Mouse (Mus musculus) heart, adult 2 months (tissue): Measurements from ENCODE around the gene Usb1. TPM values are rescaled to one million over a fixed set of nuclear protein-coding genes. Genes with fewer than 3 reads are reported as not detected.

Experiments used
- DNase-seq, 2 experiments: peaks; one replicate each; pipeline ENCODE4 v3.0.0; 2021
- H3K27ac ChIP-seq: fragments of 200-600 bp; 2 replicates; pipeline ENCODE4 v1.8.1; 2022
- H3K27me3 ChIP-seq: fragments of 200-500 bp; 2 replicates; pipeline ENCODE4 v1.6.1; 2012; ENCODE audit warnings: mild to moderate bottlenecking, low read length, inconsistent platforms, mixed read lengths; ENCODE audit not compliant: control insufficient read depth, insufficient read depth
- H3K36me3 ChIP-seq: fragments of 200-500 bp; 2 replicates; pipeline ENCODE4 v1.6.1; 2012; ENCODE audit warnings: low read length, inconsistent platforms; ENCODE audit not compliant: control insufficient read depth, insufficient read depth
- H3K4me1 ChIP-seq: fragments of 200-500 bp; 2 replicates; pipeline ENCODE4 v1.6.1; 2011; ENCODE audit warnings: low read length; ENCODE audit not compliant: control insufficient read depth, insufficient read depth
- H3K4me3 ChIP-seq: fragments of 200-600 bp; 2 replicates; pipeline ENCODE4 v1.8.1; 2022
- H3K79me2 ChIP-seq: fragments of 200-500 bp; replicated peaks from 2 replicates; pipeline ENCODE4 v1.6.1; 2012; ENCODE audit warnings: mild to moderate bottlenecking, inconsistent platforms, low read length, moderate library complexity, mixed read lengths; ENCODE audit not compliant: control insufficient read depth, insufficient read depth
- H3K9ac ChIP-seq: fragments of 200-500 bp; 2 replicates; pipeline ENCODE4 v1.6.1; 2012; ENCODE audit warnings: low read depth, mild to moderate bottlenecking, control low read depth, inconsistent platforms, low read length, mixed read lengths
- CTCF ChIP-seq: fragments of 200-600 bp; IDR thresholded peaks from 2 replicates; pipeline ENCODE4 v1.8.1; 2022; ENCODE audit warnings: antibody characterized with exemption, mild to moderate bottlenecking, moderate library complexity
- EP300 ChIP-seq: fragments of 200-500 bp; IDR thresholded peaks from 2 replicates; pipeline ENCODE4 v1.6.1; 2011; ENCODE audit warnings: low read depth, low read length, control low read depth; ENCODE audit not compliant: insufficient read depth
- POLR2A ChIP-seq: fragments of 200-500 bp; IDR thresholded peaks from 2 replicates; pipeline ENCODE4 v1.6.1; 2011; ENCODE audit warnings: mild to moderate bottlenecking, low read depth, low read length, control low read depth; ENCODE audit not compliant: insufficient read depth
- WGBS: fragments of 180-500 bp; shearing (Covaris S2); methylation state at CpG from one replicate; pipeline ENCODE4 v1.1.7; 2018; 5-methylcytosine and 5-hydroxymethylcytosine counted together
- intact Hi-C: fragments of 180-260 bp; cut with DNase I; formaldehyde crosslinking; loops from one replicate; pipeline ENCODE4 v1.15.1; 2025
- long read RNA-seq: library from polyadenylated mRNA; stranded (forward); transcript quantifications from one replicate; pipeline ENCODE4 v2.0.0, GENCODE M21; 2021
- polyA plus RNA-seq: library from polyadenylated mRNA; depleted of rRNA; stranded (reverse); fragments of >200 nt; gene quantifications from 2 replicates; pipeline ENCODE4 v1.2.3, GENCODE M21; 2012; rRNA removed
- total RNA-seq, 2 experiments: library from RNA; stranded (reverse); gene quantifications; 2 replicates each; pipeline ENCODE4 v1.2.3; 2021

Gene Usb1
- total RNA-seq (10 to 100 TPM; 12.2 to 15.2 TPM), polyA plus RNA-seq (23.9 and 31.1 TPM in 2 replicates)
- long read RNA-seq, transcript Usb1-201 (7 exons, 1,758 nt), result major isoform, 11 of 15 reads
- long read RNA-seq, partial matches to known transcripts, result 0 of 15 reads
- long read RNA-seq, other reads (novel, unspliced or antisense), result 4 of 15 reads

GRCm38 (mm10) chr8:95331720-95332436 is at the start of gene Usb1, which contains the start of gene Zfp319:
Usb1 (plus strand) TSS chr8:95332284.
Zfp319 (minus strand) TSS chr8:95331950.
- peak within 1 kb of the TSS; percentile 95 for H3K4me3 ChIP-seq
- H3K79me2 ChIP-seq, result peaks cover 11% of the 10 kb centered on the region
- H3K27ac ChIP-seq, result peak within 1 kb of the TSS; percentile 97
- intact Hi-C loops, result loop anchor here (1.0 kb wide), 1 partner anchor 77 kb away; no protein-coding TSS in a partner anchor
- WGBS, result under 1% methylated on average over 78 of the region's 80 CpGs
- peak; percentile 94 for TF ChIP-seq POLR2A
- peak; percentile 82 for TF ChIP-seq CTCF
- no peak for TF ChIP-seq EP300
- peaks cover 4% of the 10 kb centered on the region; the same call in 1 of the 2 replicates for H3K36me3 ChIP-seq
- peak; percentile 97 to 98 for DNase-seq
- H3K27me3 ChIP-seq, result no peaks in the 10 kb centered on the region
- H3K4me1 ChIP-seq, result peaks cover 5% of the 10 kb centered on the region
- H3K9ac ChIP-seq, result peak within 1 kb of the TSS; percentile 98

GRCm38 (mm10) chr8:95289066-95289650 is 42.9 kb upstream of the Usb1 start:
- TF ChIP-seq CTCF (no peak), EP300 (no peak)
- Histone ChIP-seq H3K27me3 (no peaks in the 10 kb centered on the region), H3K9ac (no peak overlapping the region), H3K4me3 (no peak overlapping the region), H3K27ac (no peak overlapping the region), H3K79me2 (no peaks in the 10 kb centered on the region), H3K36me3 (no peaks in the 10 kb centered on the region), H3K4me1 (no peaks in the 10 kb centered on the region)
- DNase-seq, result no peak
- 48% methylated on average over 6 of the region's 6 CpGs for whole genome bisulfite sequencing
- intact Hi-C loops, result no loop called here

GRCm38 (mm10) chr8:95293172-95293571 is 38.9 kb upstream of the Usb1 start:
- Histone ChIP-seq H3K4me1 (no peaks in the 10 kb centered on the region), H3K9ac (peak overlapping the region; percentile 83), H3K36me3 (no peaks in the 10 kb centered on the region), H3K4me3 (peak overlapping the region; percentile 46), H3K27ac (peak overlapping the region; percentile 95), H3K27me3 (no peaks in the 10 kb centered on the region), H3K79me2 (no peaks in the 10 kb centered on the region)
- DNase-seq, result peak; percentile 91 to 92
- 28% methylated on average over 11 of the region's 11 CpGs for WGBS
- TF ChIP-seq CTCF (no peak), EP300 (peak; percentile 75; the same call in 1 of the 2 replicates), POLR2A (peak; percentile 98)
- intact Hi-C loops, result no loop called here

GRCm38 (mm10) chr8:95293891-95294290 is 38.2 kb upstream of the Usb1 start:
- WGBS, result 23% methylated on average over 7 of the region's 7 CpGs
- no peaks in the 10 kb centered on the region for H3K27me3 ChIP-seq
- H3K36me3 ChIP-seq, result no peaks in the 10 kb centered on the region
- H3K4me1 ChIP-seq, result no peaks in the 10 kb centered on the region
- no peaks in the 10 kb centered on the region for H3K79me2 ChIP-seq
- intact Hi-C loops, result loop anchor here (2.0 kb wide), 1 partner anchor 39 kb away; no protein-coding TSS in a partner anchor
- peak overlapping the region; percentile 83 for H3K9ac ChIP-seq
- peak; percentile 68 to 69 for DNase-seq
- H3K4me3 ChIP-seq, result peak overlapping the region; percentile 46
- TF ChIP-seq POLR2A (peak; percentile 93), EP300 (no peak), CTCF (no peak)
- peak overlapping the region; percentile 95 for H3K27ac ChIP-seq

- Histone ChIP-seq H3K27ac (no peak overlapping the region), H3K4me3 (no peak overlapping the region), H3K79me2 (no peaks in the 10 kb centered on the region), H3K9ac (no peak overlapping the region), H3K36me3 (no peaks in the 10 kb centered on the region), H3K4me1 (no peaks in the 10 kb centered on the region), H3K27me3 (no peaks in the 10 kb centered on the region)
- TF ChIP-seq EP300 (no peak), CTCF (peak; percentile 93), POLR2A (no peak)
- peak; percentile 24 to 35 for DNase-seq
- WGBS, result 19% methylated on average over 5 of the region's 5 CpGs
- intact Hi-C loops, result loop anchor here (1.0 to 10.0 kb wide), 2 partner anchors 48 to 348 kb away; no protein-coding TSS in a partner anchor
These were observed 29.7 kb upstream of the Usb1 start for GRCm38 (mm10) chr8:95302410-95302809.

GRCm38 (mm10) chr8:95305526-95305925 is 26.6 kb upstream of the Usb1 start:
- intact Hi-C loops, result loop anchor here (10.0 kb wide), 1 partner anchor 351 kb away; no protein-coding TSS in a partner anchor
- TF ChIP-seq POLR2A, result no peak
- TF ChIP-seq CTCF, result no peak
- no peak for TF ChIP-seq EP300
- Histone ChIP-seq H3K27ac (no peak overlapping the region), H3K36me3 (no peaks in the 10 kb centered on the region), H3K79me2 (no peaks in the 10 kb centered on the region), H3K27me3 (no peaks in the 10 kb centered on the region), H3K9ac (no peak overlapping the region), H3K4me3 (no peak overlapping the region), H3K4me1 (no peaks in the 10 kb centered on the region)
- no peak for DNase-seq
- WGBS, result 66% methylated on average over 4 of the region's 4 CpGs
